Mouse (Mus musculus) G1E-ER4 (cell line): ENCODE data around the gene Iars2. TPM values are rescaled to one million over a fixed set of nuclear protein-coding genes. Genes with fewer than 3 reads are reported as not detected.

Source experiments
- GATA1 ChIP-seq: IDR thresholded peaks from one replicate; pipeline ENCODE4 v1.8.0; 2012; ENCODE audit warnings: low read length, inconsistent platforms
- polyA plus RNA-seq: library from polyadenylated mRNA; stranded (reverse); fragments of >175 nt; gene quantifications from 2 replicates; pipeline ENCODE4 v1.2.3, GENCODE M21; 2012

Iars2 gene
- polyA plus RNA-seq, result 10.0 and 14.0 TPM in 2 replicates

DNA sequence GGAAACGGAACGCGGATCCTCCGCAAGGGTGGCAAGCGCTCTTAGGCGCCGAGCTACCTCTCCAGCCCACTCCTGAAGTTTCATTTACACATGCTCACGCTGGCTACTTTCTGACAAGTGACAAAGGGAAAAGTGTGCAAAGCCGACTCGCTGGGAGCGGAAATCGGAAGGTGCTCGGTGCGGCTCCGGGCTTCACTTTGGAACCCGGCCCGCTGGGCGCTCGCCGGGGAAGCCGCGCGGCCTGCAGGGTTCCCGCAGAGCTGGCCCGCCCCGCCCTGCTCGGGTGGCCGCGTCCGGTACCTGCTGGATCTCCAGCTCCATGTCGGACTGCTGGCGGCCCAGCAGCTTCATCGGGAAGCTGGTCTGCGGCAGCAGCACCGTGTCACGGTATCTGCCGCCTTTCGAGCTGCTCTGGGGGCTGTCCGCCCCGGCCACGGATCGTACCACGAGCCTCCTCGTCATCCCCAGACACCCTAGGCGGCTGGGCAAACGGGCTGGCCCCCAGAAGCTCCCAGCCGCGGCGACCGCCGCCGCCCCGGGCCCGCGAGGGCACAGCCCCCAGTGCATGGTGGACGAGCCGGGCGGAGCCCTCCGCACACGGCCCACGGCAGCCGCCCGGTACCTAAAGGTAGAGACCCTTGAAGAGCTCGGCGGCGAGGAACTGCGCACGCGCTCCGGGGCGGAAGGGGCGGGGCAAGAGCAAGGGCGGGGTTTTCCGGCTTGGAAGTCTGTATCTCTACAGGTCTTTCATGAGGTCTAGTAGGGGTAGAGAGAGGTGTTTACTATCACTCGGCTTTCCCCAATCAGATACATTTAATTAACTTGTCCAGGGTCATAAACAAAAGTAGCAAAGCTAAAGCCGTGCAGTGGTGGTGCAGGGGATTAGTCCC lies at the start of gene Iars2:
Gene Iars2, minus strand, starts transcription at position 676 of the 890 bp plus-strand sequence.
- TF ChIP-seq GATA1, result no peak

DNA sequence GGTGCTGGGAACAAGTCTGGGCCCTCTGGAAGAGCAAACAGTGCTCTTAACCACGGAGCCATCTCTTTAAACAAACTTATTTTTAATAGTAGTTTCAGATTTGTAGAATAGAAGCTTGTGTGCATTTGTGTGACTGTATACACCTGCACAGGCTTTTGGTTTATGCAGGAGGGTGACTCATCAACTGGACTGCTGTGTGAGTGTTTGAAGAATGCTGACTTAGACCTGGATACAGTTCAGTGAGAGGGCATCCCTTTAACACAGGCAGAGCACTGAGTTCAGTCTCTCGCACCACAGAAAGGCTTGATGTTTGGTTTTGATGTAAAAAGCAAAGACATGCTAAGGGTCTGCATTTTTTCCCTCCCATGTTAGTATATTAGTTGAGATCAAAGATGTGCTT lies 48.2 kb upstream of the Iars2 start:
- TF ChIP-seq GATA1, result no peak

DNA sequence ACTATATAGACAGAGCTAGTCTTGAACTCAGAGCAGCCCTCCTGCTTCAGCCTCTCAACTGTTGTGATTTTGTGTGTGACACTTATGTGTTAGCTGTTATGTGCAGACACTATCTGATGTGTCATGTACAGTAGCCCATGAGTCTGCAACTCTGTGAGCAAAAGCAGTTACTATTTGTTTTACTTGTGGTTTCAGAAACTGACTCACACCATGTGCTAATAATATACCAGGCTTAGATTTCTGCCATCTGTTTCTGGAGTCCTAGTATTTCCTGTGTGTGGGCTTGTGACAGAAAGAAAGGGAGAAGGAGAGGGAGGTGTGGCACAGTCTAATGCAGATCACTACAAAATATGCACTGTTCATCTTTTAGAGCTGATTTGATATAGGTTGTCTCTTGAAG lies 47.2 kb upstream of the Iars2 start:
- TF ChIP-seq GATA1, result no peak

DNA sequence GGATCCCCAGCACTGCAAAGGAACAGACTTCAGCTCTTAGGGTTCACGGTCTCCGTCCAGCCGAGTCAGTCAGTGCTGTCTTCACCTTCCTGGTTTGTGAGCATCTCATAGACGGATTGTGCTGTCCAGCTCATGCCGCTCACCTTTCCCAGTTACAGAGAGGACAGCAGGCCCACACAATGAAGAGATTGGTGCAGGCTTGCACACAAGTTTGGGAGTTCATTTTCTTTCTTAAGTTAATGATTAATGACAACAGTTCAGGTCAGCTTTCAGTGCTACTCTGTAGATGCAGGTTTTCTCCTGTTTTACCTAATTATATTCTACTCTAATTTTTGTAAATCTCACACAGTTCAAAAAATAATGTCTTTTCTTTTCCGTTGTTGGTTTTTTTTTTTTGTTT lies 40.8 kb upstream of the Iars2 start:
- no peak for TF ChIP-seq GATA1

DNA sequence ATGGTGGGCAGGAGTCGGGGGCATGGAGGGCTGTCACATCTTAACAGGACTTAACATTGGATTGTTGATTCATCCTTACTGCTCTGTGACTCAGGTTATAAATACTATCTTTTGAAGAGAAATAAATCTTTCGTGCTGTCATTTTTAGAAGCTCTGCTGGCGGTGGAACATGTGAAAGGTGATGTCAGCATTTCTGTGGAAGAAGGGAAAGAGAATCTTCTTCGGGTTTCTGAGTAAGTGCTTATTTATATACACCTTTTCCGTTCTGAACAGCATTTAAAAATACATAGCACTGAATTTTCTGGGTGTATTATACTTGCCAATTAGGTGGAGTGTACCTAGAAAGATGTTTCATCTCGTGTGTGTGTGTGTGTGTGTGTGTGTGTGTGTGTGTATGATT lies 38.2 kb upstream of the Iars2 start:
- TF ChIP-seq GATA1, result no peak

DNA sequence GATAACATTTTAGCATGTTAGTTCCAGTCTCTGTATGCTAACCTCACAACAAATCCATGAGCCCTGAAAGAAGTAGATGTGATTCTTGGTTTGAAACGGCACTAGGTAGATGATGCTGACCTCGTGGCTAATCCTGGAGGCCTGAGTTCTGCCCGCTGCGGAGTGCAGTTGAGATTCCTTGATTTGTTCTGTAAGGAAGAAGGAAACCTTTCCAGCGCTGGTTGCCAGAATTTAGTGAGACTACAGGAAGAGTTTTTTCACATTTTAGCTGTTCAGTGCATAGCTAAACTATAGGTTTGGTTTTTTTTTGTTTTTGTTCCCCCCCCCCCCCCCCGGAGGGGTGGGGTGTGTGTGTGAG lies 35.0 kb upstream of the Iars2 start:
- TF ChIP-seq GATA1, result no peak

DNA sequence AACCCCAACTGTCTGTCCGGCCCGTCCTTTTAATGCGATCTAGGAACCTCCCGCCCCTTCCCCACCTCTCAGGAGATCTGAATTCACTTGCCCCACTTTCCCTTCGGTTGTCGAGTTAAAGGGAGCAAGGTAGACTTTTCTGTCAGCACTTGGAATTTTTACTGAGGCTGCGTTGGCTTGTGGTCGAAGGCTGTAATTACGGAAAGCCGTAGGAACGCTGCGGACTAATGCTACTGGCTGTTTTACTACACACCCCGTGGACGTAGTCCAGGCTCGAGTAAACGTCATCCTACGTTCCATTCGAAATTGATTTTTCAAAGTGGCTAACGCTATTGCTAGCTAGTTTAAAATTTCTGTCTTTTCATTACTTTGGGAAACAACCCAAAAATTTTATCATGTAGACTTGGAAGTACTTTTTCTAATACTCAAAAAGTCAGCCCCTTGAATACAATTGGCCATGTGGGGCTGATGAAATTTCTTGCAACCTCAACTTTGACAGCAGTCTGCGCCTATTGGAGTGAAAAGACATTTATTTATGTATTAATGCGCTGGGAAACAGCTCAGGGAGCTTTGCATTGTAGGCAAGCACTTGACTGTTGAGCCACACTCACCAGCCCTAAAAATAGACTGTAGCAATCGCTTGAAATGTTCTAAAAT lies 34.5 kb upstream of the Iars2 start:
- TF ChIP-seq GATA1, result no peak

DNA sequence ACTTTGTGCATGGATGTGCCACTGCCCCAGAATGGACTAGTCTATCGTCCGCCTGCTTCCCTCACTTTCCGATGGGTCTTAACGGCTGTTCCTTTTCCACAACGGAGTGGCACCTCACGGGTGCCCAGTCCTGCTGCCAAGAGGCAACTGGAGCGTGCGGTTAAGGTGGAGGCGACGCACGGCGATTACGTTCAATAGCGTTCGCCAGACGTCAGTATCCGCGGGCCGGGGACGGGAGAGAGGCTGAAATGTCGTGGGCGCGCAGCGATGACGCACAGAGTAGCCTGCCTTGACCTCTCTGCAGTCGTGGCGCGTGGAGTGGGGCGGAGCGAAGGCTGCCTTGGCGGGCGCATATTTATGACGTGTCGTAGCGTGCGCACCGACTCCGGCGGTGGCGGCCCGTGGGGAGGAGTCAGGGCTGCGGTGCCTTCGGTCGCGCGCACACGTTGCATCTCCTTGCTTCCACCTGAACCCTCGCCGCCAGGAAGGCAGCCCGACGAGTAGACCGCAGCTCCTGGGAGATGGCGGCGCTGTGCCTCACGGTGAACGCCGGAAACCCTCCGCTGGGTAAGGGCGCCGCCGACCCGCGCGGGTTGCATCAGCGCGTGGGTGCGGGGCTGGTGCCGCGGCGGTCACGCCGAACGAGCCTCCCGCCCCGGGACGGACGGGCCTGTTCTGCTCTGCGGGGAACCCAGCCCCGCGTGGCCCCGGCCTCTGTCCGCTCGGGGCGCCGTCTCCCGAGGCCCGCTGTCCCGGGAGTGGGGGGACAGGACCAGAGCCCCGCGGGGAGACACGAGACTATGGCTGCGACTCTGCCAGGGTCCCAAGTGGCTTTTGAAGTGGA lies 33.7 kb upstream of the Iars2 start, which contains the start of gene Eprs:
Gene Eprs, plus strand, starts transcription at position 368 of the 844 bp plus-strand sequence.
- TF ChIP-seq GATA1, result no peak

DNA sequence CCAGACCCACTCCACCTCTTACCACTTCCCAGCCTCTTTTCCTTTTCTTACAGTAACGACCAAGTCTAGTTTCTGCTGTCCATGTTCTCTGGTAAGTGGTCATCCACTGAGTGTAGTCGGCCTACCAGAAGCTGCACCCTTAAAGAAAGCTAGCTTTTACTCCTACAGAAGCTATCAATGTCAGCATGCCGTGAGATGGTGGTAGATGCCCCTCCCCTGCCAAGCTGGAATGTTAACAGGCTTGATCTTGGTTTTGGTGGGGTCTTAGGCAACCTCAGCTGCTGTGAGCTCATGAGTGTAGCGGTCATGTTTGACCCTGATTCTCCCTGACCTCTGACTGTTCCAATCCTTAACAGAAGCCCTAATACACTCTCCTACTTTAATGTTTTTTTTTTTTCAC lies 29.0 kb upstream of the Iars2 start:
- no peak for TF ChIP-seq GATA1

DNA sequence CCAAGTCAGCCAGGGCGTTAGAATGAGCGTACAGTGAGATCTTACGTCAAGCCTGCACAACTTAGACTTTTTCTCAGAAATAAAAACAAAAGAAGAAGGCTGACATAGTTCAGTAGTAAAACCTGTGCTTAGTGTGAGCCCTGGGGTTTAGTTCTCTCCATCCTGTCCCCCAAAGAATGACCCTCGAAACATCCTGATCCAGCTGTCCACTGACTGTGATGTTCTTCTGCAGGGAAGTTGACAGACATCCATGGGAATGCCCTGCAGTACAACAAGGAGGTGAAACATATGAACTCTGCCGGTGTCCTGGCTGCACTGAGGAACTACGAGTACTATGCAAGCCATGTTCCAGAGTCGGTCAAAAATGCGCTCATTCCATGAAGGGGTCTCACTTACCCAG lies 27.1 kb upstream of the Iars2 start:
- no peak for TF ChIP-seq GATA1

DNA sequence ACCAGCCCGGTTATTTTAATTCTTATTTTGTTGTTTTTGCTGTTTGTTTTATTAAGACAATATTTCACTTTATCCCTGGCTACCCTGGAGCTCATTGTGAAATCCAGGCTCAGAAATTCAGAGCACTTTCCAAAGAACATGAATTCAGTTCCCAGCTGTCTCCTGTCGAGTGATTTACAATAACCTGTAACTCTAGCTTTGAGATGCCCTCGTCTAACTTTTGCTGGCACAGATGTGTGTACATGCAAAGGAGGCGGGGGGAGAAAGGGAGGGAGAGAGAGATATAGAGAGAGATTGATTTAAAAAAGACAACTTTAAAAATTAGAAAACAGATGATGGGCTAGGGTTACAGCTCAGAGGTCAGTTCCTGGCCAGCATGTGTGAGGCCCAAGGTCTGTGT lies 25.5 kb upstream of the Iars2 start:
- no peak for TF ChIP-seq GATA1

DNA sequence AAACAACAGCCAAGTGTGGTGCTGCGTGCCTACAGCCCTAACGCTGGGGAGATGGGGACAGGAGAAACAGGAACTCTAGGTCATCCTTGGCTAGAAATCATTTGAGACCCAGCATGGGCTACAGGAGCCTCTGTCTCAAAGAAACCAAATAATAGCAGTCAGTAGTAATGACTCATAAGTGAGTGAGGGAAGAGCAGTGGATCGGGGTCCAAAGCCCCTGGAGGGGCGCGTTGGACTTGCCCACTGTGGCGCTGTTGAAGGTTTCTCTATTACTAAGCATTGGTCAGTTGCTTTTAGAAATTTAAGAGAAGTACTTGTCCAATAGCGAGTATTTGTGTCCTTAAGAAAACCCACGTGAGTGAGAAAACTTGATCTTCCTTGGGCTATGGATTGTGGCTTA lies 24.2 kb upstream of the Iars2 start:
- TF ChIP-seq GATA1, result no peak

DNA sequence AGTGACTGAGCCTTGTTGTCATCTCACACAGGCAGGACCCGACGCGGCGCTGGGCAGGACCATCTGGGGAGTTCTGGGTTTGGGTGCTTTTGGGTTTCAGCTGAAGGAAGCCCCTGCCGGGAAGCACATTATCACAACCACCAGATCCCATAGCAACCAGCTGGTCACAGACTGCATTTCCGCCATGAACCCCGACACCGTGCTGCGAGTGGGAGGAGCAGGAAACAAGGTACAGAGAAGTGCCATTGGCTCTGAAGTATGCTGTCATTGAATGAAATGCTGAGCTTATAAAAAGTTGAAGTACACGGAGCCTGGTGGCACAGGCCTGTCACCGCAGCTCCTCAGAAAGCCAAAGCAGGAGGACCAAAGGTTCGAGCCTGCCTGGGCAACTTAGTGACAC lies 23.0 kb upstream of the Iars2 start:
- no peak for TF ChIP-seq GATA1

DNA sequence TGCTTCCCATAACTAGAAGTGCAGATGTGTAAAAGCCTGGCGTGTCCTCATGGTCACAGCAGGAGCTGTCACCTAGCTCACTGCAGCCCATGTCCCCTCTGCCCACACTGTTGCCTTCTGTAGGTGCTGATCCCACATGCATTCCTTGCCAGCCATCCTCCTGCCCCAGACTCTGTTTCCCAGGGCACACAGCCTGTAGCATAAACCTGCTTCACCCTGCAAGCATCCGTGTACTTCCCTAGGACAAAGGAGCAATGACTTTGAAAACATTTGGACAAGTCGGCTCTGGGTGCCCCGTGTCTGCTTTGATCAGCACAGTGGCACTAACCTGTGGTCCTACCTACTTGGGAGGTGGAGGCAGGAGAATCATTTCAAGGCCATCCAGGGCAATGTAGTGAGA lies 21.4 kb upstream of the Iars2 start:
- TF ChIP-seq GATA1, result no peak

DNA sequence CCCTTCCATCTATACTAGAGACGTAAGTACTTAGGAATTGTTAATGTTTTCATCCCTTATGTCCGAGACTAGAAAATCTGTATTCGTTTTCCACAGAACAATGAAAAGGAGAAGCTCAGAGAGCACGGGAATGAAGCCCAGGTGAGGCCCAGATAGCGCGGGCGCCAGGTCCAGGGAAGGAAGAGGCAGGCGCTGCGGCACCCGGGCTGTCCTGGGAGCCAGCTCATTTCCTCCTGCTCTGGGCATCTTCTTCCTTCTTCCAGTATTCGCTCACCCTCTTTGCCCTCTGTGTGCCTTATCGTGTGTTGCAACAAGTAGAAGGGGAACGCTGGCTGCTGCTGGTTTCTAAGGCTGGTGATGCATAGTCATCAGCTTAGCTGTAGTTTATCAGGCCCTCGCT lies 20.5 kb upstream of the Iars2 start:
- no peak for TF ChIP-seq GATA1

DNA sequence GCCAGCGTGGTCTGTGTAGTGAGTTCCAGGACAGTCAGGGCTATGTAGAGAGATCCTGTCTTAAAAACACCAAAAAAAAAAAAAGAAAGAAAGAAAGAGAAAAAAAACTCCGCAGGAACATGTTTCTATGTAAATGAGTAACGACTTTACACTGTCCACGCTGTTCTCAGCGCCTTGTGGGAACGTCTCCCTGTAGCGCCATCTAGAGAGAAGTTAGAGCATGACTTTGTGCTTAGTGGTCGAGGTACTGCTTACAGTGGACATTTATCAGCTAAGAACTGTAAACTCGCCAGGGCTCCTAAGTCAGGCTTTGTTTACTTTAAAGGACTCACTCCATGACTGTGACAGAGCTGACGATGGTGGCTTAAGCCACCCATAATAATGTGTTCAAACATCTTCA lies 17.0 kb upstream of the Iars2 start:
- no peak for TF ChIP-seq GATA1
